In the genomic region with DNA sequence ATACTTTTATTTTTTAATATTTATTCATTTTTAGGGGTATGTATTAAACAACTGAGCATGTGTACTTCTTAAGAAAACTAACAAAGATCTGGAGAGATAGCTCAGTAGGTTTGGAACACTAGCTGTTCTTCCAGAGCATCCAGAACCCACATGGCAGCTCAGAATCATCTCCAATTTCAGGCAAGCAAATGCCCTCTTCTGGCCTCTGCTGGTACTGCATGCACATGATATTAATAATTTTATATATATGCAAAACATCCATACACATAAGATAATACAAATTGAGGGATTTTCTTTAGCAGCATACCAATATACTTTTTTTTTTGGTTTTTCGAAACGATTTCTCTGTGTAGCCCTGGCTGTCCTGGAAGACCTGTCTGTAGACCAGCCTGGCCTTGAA, we compare ENCODE assay signal across 10 mouse cellular contexts. TPM values are rescaled to one million over a fixed set of nuclear protein-coding genes. Genes with fewer than 3 reads are reported as not detected.
A peak's percentile ranks its signal among the peaks of the same experiment; 100 is the strongest.
DNase-seq lines count a peak whose midpoint lies in the region; TF ChIP-seq lines count a peak whose summit lies in the region.
"Had no signal": no experiment of that assay in that cellular context is flagged by ENCODE, and none has a peak within 500 bp of the region (broad histone marks: within the 10 kb centered on the region; RNA-seq: fewer than 3 reads in every experiment).

No protein-coding gene starts in this region.

- H3K27ac ChIP-seq in gastrocnemius, adult 2 months, result no peak overlapping the region
- H3K27ac ChIP-seq: embryonic facial prominence, embryonic 15.5 days; limb, embryonic 12.5 days had no signal

- peak; percentile 62 for TF ChIP-seq CTCF in gastrocnemius, adult 2 months (IDR thresholded peaks at IDR 0.05)

- intact Hi-C loops in gastrocnemius, adult 2 months (cut with DNase I), result no loop called here
- intact Hi-C loops in gastrocnemius, postnatal 36 days (cut with DNase I), result no loop called here

- no peak overlapping the region for H3K4me3 ChIP-seq in gastrocnemius, adult 2 months
- H3K4me3 ChIP-seq: embryonic facial prominence, embryonic 15.5 days; limb, embryonic 12.5 days had no signal

- DNase-seq in gastrocnemius, adult 2 months, result no peak
- no peak for DNase-seq in gastrocnemius, postnatal 36 days
- DNase-seq in testis, postnatal 10 days (ENCODE audit: low spot score), result peak; percentile 74
- DNase-seq in testis, postnatal 14 days (ENCODE audit: low spot score), result no peak
- peak; percentile 48 for DNase-seq in c-Kit-positive CD71-positive TER-119-negative erythroid progenitor cells, embryonic 14.5 days (ENCODE audit: low read depth)
- peak; percentile 41 to 73 for DNase-seq in kidney, postnatal 36 days
- DNase-seq in lung, postnatal 36 days, result peak; percentile 76
- DNase-seq in thymus, postnatal 4 days, result peak; percentile 74

RNA-seq across cellular contexts. Expression of gene Pyroxd1, which starts 1.9 kb away (rescaled TPM):
- 1 to 10 TPM; 9.5 to 9.9 TPM for total RNA-seq in gastrocnemius, adult 2 months (2021)
- total RNA-seq in gastrocnemius, postnatal 36 days (2021), result 1 to 10 TPM; 8.0 to 8.3 TPM

RNA-seq across cellular contexts. Expression of gene Slco1a5, which starts 20.8 kb away (rescaled TPM):
- not detected for total RNA-seq in gastrocnemius, adult 2 months (2021)
- not detected for total RNA-seq in gastrocnemius, postnatal 36 days (2021)

RNA-seq across cellular contexts. Expression of gene Recql, which starts 43.3 kb away (rescaled TPM):
- total RNA-seq in gastrocnemius, adult 2 months (2021), result 1 to 10 TPM; 5.8 to 6.2 TPM
- 1 to 10 TPM; 4.8 to 6.2 TPM for total RNA-seq in gastrocnemius, postnatal 36 days (2021)

RNA-seq across cellular contexts. Expression of gene Golt1b, which starts 43.5 kb away (rescaled TPM):
- total RNA-seq in gastrocnemius, adult 2 months (2021), result 10 to 100 TPM; 17.3 to 18.5 TPM
- 10 to 100 TPM; 14.2 to 16.9 TPM for total RNA-seq in gastrocnemius, postnatal 36 days (2021)

RNA-seq across cellular contexts. Expression of gene Iapp, which starts 45.3 kb away (rescaled TPM):
- not detected for total RNA-seq in gastrocnemius, adult 2 months (2021)
- not detected for total RNA-seq in gastrocnemius, postnatal 36 days (2021)

Comparison
In these comparisons a context has a peak if more than half of its experiments do, and no peak if none do; other contexts are left out.
1. DNase-seq: peak in testis, postnatal 10 days (single experiment), c-Kit-positive CD71-positive TER-119-negative erythroid progenitor cells, embryonic 14.5 days (single experiment), kidney, postnatal 36 days (2 of 2), lung, postnatal 36 days (single experiment) and thymus, postnatal 4 days (single experiment); none in gastrocnemius, adult 2 months (single experiment), gastrocnemius, postnatal 36 days (0 of 2) and testis, postnatal 14 days (single experiment).